Mouse (Mus musculus) intestine, embryonic 14.5 days (tissue): ENCODE measurements around the gene Hacd2. TPM values are rescaled to one million over a fixed set of nuclear protein-coding genes. Genes with fewer than 3 reads are reported as not detected.

Source experiments
- ATAC-seq: fragments of 200-750 bp; cut with Nextera tagmentation; replicated peaks from 2 replicates; pipeline ENCODE4 v1.8.0; 2017; ENCODE audit warnings: low read depth, moderate number of reproducible peaks, moderate TSS enrichment, moderate library complexity; ENCODE audit not compliant: low FRiP score, low TSS enrichment
- DNase-seq: peaks from one replicate; pipeline ENCODE4 v3.0.0-alpha.2; 2018; ENCODE audit warnings: low spot score
- H3K27ac ChIP-seq: fragments of 300-500 bp; sonication (generic); 2 replicates; pipeline ENCODE4 v1.5.1; 2014; ENCODE audit warnings: low read depth, mild to moderate bottlenecking, control low read depth
- H3K27me3 ChIP-seq: fragments of 300-500 bp; sonication (generic); replicated peaks from 2 replicates; pipeline ENCODE4 v1.6.1; 2014; ENCODE audit warnings: low read length, control low read depth; ENCODE audit not compliant: control insufficient read depth, insufficient read depth
- H3K36me3 ChIP-seq: fragments of 300-500 bp; sonication (generic); 2 replicates; pipeline ENCODE4 v1.6.1; 2014; ENCODE audit warnings: low read length, control low read depth; ENCODE audit not compliant: control insufficient read depth, insufficient read depth
- H3K4me1 ChIP-seq: fragments of 300-500 bp; sonication (generic); replicated peaks from 2 replicates; pipeline ENCODE4 v1.6.1; 2014; ENCODE audit warnings: low read length, control low read depth, mixed read lengths; ENCODE audit not compliant: control insufficient read depth, insufficient read depth
- H3K4me2 ChIP-seq: fragments of 300-500 bp; sonication (generic); 2 replicates; pipeline ENCODE4 v1.6.1; 2014; ENCODE audit warnings: low read length
- H3K4me3 ChIP-seq: fragments of 300-500 bp; sonication (generic); 2 replicates; pipeline ENCODE4 v1.5.1; 2014; ENCODE audit warnings: low read depth, low read length, control low read depth, mixed read lengths
- H3K9ac ChIP-seq: fragments of 300-500 bp; sonication (generic); 2 replicates; pipeline ENCODE4 v1.6.1; 2014; ENCODE audit warnings: mild to moderate bottlenecking, low read length
- H3K9me3 ChIP-seq: fragments of 300-500 bp; sonication (generic); 2 replicates; pipeline ENCODE4 v1.6.1; 2016; ENCODE audit warnings: low read length, control low read depth; ENCODE audit not compliant: control insufficient read depth
- WGBS: fragments of 180-500 bp; shearing (Covaris S2); extraction: QIAGEN DNeasy Blood & Tissue Kit; methylation state at CpG from one replicate; pipeline ENCODE4 v1.1.7; 2014; 5-methylcytosine and 5-hydroxymethylcytosine counted together
- polyA plus RNA-seq: library from polyadenylated mRNA; unstranded; fragments of >200 nt; fragmentation: Nextera tagmentation; extraction: Ambion mirVana; gene quantifications from 2 replicates; pipeline ENCODE4 v1.2.1, GENCODE M21; 2014

The Hacd2 gene
- polyA plus RNA-seq: 45.4 and 53.7 TPM in 2 replicates

DNA sequence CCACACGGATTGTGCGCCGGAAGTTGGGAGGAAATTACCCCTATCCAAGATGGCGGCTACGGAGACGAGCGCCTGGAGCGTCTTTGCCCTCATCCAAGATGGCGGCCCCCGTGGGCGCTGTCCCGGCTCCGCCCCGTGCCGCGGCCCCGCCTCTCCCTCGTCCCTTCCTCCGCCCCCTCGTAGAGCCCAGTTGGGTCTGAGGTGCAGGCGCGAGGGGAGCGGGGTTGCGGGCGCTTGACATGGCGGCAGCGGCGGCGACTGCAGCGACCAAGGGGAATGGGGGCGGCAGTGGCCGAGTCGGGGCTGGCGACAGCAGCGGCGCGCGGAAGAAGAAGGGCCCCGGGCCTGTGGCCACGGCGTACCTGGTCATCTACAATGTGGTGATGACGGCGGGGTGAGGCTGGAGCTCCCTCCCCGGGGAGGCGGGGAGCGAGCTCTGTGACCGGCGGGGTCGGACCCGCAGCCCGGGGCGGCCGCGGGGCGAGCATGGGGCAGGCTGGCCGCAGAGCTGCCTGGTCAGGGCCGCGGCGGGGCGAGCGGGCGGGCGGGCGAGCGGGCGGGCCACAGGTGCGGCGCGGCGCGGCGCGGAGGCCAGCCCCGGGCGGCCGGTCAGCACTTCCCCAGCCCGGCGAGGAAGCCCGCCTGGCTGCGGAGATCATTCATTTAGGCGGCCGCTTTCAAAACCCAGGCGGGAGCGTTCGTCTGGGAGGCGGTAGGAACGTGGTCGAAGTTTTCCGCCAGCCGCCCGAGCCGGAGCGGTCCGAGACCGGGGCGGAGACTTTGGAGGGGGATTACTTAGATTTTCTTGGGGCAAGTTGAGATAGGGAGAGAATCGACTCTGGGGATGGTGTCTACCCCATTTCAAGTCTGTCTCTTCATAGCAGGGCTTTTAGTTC is at the start of gene Hacd2:
Gene Hacd2 (plus strand): TSS at position 187 of the 896 bp plus-strand sequence.
- H3K9me3 ChIP-seq: no peaks in the 10 kb centered on the region
- WGBS: under 1% methylated on average over 76 of the region's 97 CpGs
- H3K27ac ChIP-seq: peak within 1 kb of the TSS; percentile 63
- peak within 1 kb of the TSS; percentile 67 for H3K4me2 ChIP-seq
- peaks cover 4% of the 10 kb centered on the region for H3K36me3 ChIP-seq
- H3K9ac ChIP-seq: peak within 1 kb of the TSS; percentile 85
- ATAC-seq (peak; percentile 99), DNase-seq (peak; percentile 97)
- peak within 1 kb of the TSS; percentile 84 for H3K4me3 ChIP-seq
- peaks cover 5% of the 10 kb centered on the region; the same call in 1 of the 2 replicates for H3K4me1 ChIP-seq
- no peaks in the 10 kb centered on the region for H3K27me3 ChIP-seq

DNA sequence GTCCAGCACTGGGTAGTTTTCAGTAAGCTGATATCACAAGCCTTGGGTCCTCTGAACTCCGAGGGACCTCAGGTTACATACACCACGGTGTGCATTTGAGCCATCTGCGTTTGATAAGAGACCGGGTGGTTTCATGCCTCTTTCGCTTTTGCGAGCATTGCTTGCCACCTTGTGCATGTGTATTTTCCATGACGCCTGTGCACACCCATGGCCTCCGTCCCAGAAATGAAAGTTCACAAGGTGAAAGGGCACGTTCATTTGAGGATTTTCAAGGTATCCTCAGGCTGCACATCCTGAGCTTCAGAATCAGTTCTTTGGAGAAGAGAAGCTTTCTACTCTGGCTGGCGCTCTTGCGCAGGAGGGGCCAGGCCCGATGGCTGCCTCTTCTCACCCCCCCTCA is 49.8 kb upstream of the Hacd2 start:
- Histone ChIP-seq H3K4me2 (no peak overlapping the region), H3K27ac (no peak overlapping the region), H3K9ac (no peak overlapping the region), H3K9me3 (no peaks in the 10 kb centered on the region), H3K4me3 (no peak overlapping the region), H3K4me1 (no peaks in the 10 kb centered on the region), H3K27me3 (no peaks in the 10 kb centered on the region), H3K36me3 (peaks cover 37% of the 10 kb centered on the region)
- DNase-seq (no peak), ATAC-seq (no peak)
- 75% methylated on average over 12 of the region's 12 CpGs for WGBS

DNA sequence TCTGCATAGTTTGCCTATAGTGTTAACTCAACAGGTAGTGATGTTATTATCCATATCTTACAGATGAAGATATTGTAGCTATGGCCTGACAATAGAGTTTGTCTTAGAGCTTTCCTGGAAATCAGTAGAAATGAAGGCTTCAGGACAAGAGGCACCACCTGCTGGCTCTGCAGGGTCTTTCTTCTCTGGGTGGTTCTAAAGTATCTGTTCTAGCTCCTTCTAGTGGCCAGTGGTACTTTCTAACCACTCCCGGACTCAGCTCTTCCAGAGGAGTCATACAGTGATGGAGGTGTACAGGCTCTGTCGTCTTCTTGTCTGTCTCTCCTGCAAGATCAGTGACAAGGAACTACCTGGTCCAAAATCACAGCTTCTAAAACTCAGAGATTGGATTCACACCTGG is 46.7 kb upstream of the Hacd2 start:
- no peak overlapping the region for H3K27ac ChIP-seq
- DNase-seq (no peak), ATAC-seq (no peak)
- peaks cover 51% of the 10 kb centered on the region for H3K36me3 ChIP-seq
- 46% methylated on average over 2 of the region's 2 CpGs for WGBS
- no peaks in the 10 kb centered on the region for H3K9me3 ChIP-seq
- H3K4me2 ChIP-seq: no peak overlapping the region
- H3K4me3 ChIP-seq: no peak overlapping the region
- H3K27me3 ChIP-seq: no peaks in the 10 kb centered on the region
- no peaks in the 10 kb centered on the region for H3K4me1 ChIP-seq
- H3K9ac ChIP-seq: no peak overlapping the region

DNA sequence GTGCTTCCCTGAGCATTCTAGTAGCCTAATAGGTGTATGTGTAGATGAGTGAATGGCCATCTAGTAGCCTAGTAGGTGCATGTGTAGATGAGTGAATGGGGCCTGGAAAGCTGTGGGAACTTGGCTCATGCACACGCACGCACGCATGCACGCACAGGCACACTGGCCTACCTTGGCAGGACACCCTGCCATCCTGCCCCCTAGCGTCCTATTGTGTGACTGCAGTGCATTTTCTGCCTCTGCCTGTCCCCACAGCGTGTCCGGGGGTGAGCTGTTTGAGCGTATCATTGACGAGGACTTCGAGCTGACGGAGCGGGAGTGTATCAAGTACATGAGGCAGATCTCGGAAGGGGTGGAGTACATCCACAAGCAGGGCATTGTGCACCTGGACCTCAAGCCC is 45.6 kb upstream of the Hacd2 start:
- no peaks in the 10 kb centered on the region for H3K4me1 ChIP-seq
- peaks cover 46% of the 10 kb centered on the region for H3K36me3 ChIP-seq
- 81% methylated on average over 13 of the region's 13 CpGs for WGBS
- DNase-seq (no peak), ATAC-seq (no peak)
- no peak overlapping the region for H3K27ac ChIP-seq
- no peaks in the 10 kb centered on the region for H3K9me3 ChIP-seq
- H3K27me3 ChIP-seq: no peaks in the 10 kb centered on the region
- no peak overlapping the region for H3K9ac ChIP-seq
- H3K4me3 ChIP-seq: no peak overlapping the region
- H3K4me2 ChIP-seq: no peak overlapping the region

DNA sequence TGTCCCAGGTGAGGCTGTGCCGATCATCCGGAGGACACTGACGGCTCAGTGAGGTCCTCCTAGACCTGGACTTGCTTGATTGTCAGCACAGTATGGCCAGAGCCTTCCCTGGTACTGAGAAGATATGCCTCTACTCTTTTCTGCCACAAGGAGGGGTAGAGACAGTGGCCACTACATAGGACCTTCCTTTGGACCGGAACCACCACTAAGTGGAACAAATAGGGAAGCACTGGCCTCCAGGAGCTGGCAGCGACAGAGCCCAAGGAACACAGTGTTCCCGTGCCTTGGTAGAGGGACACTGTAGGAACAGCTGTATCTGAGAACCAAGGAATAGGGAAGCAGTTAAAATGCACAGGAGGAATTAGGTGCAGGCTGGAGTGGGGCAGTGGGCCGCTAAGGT is 44.2 kb upstream of the Hacd2 start:
- Histone ChIP-seq H3K27ac (no peak overlapping the region), H3K4me1 (no peaks in the 10 kb centered on the region), H3K27me3 (no peaks in the 10 kb centered on the region), H3K4me2 (no peak overlapping the region), H3K36me3 (peaks cover 41% of the 10 kb centered on the region; the same call in 1 of the 2 replicates), H3K9me3 (no peaks in the 10 kb centered on the region), H3K4me3 (no peak overlapping the region), H3K9ac (no peak overlapping the region)
- DNase-seq (no peak), ATAC-seq (no peak)
- 91% methylated on average over 7 of the region's 7 CpGs for WGBS

DNA sequence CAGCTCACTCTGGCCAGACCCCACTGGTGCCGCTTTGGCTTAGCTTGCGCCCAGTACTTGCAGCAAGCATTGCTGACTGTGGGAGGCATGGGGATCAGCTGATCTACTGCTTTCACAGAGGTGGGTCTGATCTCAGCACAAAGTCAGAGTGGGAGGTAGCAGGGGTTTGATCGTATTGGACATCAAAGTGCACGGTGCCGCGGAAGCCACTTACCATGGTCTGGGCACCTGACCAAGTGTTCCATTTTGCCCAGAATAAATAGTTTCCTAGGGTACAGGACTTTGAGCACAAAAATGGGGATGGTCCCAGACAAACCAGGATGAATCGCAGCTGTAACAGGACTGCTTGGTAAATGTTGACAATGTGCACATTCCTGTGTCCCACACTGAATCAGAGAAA is 41.2 kb upstream of the Hacd2 start:
- Histone ChIP-seq H3K4me1 (peaks cover 11% of the 10 kb centered on the region), H3K36me3 (peaks cover 30% of the 10 kb centered on the region; the same call in 1 of the 2 replicates), H3K4me2 (no peak overlapping the region), H3K9me3 (no peaks in the 10 kb centered on the region), H3K4me3 (no peak overlapping the region), H3K27ac (no peak overlapping the region), H3K27me3 (no peaks in the 10 kb centered on the region), H3K9ac (no peak overlapping the region)
- DNase-seq (no peak), ATAC-seq (no peak)
- WGBS: 82% methylated on average over 7 of the region's 7 CpGs

DNA sequence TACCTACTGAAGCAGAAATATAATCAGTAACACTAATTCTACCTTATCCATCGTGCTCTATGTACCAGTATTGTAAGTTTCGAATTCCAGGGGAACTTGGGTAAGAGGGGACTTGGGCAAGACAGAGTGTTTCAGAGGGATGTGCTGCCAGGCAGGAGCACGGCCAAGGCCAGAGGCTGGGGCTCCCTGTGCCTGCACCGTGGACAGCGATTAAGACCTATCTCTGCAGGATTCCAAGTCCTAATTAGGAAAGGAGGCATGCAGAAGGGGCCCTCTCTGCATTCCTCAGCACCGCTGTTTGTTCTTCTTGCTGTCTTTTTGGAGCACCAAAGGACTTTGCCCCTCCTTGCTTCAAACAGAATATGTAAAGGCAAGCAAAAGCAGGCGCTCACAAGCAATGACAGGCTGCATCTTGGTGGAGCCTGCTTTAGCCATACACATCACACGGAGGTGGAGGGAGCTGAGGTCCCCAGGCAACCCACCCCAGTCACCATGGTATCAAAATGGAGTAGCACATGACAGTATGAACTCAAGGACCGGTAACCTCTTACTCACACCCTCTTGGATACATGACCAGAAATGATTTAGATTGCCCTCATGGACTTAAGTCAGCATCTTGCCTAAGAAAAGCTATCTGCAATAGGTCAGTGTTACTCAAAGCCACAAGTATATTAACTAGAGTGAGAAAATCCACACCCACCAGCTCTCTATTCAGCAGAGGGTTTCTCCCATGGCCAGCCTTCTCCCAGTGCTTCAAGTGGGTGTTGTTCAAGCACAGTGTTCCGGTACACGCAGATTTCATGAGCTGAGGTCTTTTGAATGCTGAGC is 37.8 kb upstream of the Hacd2 start:
- peaks cover 11% of the 10 kb centered on the region for H3K4me1 ChIP-seq
- no peak overlapping the region for H3K4me2 ChIP-seq
- peaks cover 34% of the 10 kb centered on the region for H3K36me3 ChIP-seq
- no peak overlapping the region for H3K9ac ChIP-seq
- WGBS: 34% methylated on average over 11 of the region's 11 CpGs
- H3K27me3 ChIP-seq: no peaks in the 10 kb centered on the region
- ATAC-seq (0 out of 2 replicates have a peak, but pooled peaks have one; percentile 21), DNase-seq (no peak)
- H3K9me3 ChIP-seq: no peaks in the 10 kb centered on the region
- H3K27ac ChIP-seq: peak overlapping the region; percentile 23
- H3K4me3 ChIP-seq: no peak overlapping the region

DNA sequence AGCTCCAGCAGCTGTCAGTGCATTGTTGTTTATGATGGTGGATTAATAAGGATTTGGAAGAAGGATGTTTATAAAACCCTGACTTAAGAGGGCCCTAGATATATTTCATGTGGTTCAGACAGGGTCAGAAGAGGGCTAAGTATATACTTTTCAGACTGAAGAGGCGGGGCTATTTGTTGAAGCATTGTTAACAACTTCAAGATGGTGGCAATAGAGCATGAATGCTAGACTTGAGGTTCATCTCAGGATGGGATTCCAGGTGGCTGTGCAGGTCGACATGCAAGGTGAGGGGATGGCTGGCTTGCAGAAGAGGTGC is 37.2 kb upstream of the Hacd2 start:
- WGBS: 43% methylated on average over 2 of the region's 2 CpGs
- peaks cover 35% of the 10 kb centered on the region for H3K36me3 ChIP-seq
- H3K4me2 ChIP-seq: no peak overlapping the region
- DNase-seq: no peak
- H3K9ac ChIP-seq: no peak overlapping the region
- H3K27ac ChIP-seq: peak overlapping the region; percentile 23; the same call in 1 of the 2 replicates
- no peak overlapping the region for H3K4me3 ChIP-seq
- H3K27me3 ChIP-seq: no peaks in the 10 kb centered on the region
- no peaks in the 10 kb centered on the region for H3K9me3 ChIP-seq
- ATAC-seq: 0 out of 2 replicates have a peak, but pooled peaks have one; percentile 11
- H3K4me1 ChIP-seq: peaks cover 11% of the 10 kb centered on the region
